Mouse (Mus musculus): Measurements from ENCODE around the gene Apom. TPM values are rescaled to one million over a fixed set of nuclear protein-coding genes. Genes with fewer than 3 reads are reported as not detected.

Gene Apom
- polyA plus RNA-seq, 1 experiment from 2014 or later, result 0.56 TPM

DNA sequence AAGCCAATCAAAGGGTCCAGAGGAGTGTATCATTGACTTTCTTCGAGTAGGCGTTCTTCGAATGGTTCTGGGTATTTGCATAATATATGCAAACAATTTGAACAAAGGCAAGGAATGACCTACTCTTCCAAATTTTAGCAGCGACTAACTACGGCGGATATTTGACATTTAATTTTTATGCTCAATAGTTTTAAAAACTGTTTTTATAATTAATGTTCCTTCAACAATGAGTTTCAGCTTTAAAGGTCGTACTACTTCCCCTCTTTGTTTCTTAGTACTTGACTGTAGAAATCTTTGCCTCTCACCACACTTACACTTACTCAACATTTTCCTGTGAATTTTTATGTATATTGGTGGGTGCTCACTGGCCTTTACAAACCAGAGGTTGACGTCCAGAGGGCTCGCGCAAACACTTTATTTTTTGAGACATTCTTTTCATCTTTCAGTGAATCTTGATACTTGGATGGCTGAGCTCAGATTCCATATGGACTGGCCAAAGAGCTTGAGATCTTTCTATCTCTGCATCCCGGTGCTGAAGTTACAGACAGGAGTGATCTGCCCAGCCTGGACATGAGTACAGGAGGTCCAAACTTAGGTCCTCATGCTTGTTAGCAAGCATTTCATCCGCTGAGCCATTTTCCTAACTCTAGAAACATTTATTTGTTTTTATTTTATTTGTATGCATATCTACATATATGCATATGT lies 33.8 kb upstream of the Apom start:
- no peak for ATAC-seq (replicated peaks)
- WGBS, result 21% methylated on average over 12 of the region's 12 CpGs
- Histone ChIP-seq H3K4me2 (peak overlapping the region; percentile 52), H3K4me1 (peaks cover 40% of the 10 kb centered on the region), H3K27ac (peak overlapping the region; percentile 98), H3K9ac (peak overlapping the region; percentile 48), H3K4me3 (peak overlapping the region; percentile 97), H3K27me3 (replicated peaks) (no peaks in the 10 kb centered on the region), H3K36me3 (replicated peaks) (peaks cover 14% of the 10 kb centered on the region), H3K9me3 (no peaks in the 10 kb centered on the region)

DNA sequence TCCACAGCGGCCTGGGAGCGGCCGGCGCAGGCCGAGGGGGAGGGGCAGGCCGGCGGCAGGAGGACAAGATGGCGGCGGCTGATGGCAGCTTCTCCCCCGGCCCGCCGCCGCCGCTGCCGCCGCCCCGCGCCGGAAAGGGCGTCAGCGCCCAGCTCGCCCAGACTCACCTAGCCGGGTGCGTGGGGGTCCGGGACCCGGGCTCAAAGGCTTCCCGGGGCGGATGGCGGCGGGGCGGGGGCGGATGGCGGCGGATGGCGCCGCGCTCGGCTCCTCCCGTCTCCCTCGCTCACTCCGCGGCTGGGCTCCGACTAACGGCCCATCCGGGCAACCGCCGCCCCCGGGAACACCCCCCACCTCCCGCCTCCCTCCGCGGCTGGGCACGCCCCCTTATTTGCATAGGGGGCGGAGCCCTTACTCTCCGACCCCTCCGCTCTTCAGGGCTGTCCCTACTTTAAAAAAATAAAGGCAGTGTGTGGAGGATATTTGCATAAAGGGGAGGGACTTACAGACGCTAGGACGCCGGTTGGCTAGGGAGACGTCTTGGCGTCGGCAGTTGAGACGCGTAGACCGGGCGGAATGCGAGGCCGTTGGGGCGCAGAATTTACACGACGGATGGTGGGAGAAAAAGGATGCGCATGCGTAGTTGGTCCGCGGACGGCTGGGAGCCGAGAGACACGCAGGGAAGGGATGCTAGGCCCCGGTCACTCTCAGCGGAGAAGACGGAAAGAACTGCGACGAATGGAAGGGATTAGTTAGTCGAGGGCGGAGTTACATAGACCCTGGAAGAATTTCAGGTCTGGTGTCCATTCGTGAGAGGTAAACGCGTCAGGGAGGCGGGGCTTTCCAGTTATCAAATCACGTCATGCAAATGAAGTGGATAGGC lies 33.0 kb upstream of the Apom start, which contains the start of gene Prrc2a:
Gene Prrc2a (minus strand): TSS at position 330 of the 883 bp plus-strand sequence.
- H3K4me3 ChIP-seq, result peak within 1 kb of the TSS; percentile 97
- H3K27ac ChIP-seq, result peak within 1 kb of the TSS; percentile 98
- peak; percentile 94 for ATAC-seq (replicated peaks)
- peaks cover 20% of the 10 kb centered on the region for H3K36me3 ChIP-seq (replicated peaks)
- H3K4me2 ChIP-seq, result peak within 1 kb of the TSS; percentile 89
- H3K9ac ChIP-seq, result peak within 1 kb of the TSS; percentile 100
- no peaks in the 10 kb centered on the region for H3K27me3 ChIP-seq (replicated peaks)
- under 1% methylated on average over 74 of the region's 89 CpGs for WGBS
- H3K9me3 ChIP-seq, result no peaks in the 10 kb centered on the region
- peaks cover 40% of the 10 kb centered on the region for H3K4me1 ChIP-seq

DNA sequence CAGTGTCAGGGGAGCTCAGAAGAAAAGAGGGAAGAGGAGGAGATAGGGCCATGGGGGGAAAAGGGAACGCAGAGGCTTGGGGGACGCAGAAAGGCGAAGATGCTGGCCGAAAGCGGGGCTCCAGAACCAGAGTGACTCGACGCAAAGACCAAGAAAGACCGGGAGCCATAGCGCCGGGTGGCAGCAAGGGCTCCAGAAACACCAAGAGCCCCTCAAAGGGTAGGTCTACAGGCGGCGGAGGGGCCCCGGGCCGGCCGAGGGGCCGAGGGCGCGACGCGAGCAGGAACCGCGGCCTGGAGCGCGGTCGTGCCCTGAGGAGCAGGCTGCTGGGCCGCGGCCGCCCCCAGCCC lies 32.3 kb upstream of the Apom start:
- no peaks in the 10 kb centered on the region for H3K9me3 ChIP-seq
- ATAC-seq (replicated peaks), result no peak
- peaks cover 40% of the 10 kb centered on the region for H3K4me1 ChIP-seq
- peak overlapping the region; percentile 97 for H3K4me3 ChIP-seq
- peaks cover 26% of the 10 kb centered on the region for H3K36me3 ChIP-seq (replicated peaks)
- peak overlapping the region; percentile 100 for H3K9ac ChIP-seq
- peak overlapping the region; percentile 89 for H3K4me2 ChIP-seq
- peak overlapping the region; percentile 98 for H3K27ac ChIP-seq
- no peaks in the 10 kb centered on the region for H3K27me3 ChIP-seq (replicated peaks)
- 0% methylated on average over 24 of the region's 28 CpGs for whole genome bisulfite sequencing

DNA sequence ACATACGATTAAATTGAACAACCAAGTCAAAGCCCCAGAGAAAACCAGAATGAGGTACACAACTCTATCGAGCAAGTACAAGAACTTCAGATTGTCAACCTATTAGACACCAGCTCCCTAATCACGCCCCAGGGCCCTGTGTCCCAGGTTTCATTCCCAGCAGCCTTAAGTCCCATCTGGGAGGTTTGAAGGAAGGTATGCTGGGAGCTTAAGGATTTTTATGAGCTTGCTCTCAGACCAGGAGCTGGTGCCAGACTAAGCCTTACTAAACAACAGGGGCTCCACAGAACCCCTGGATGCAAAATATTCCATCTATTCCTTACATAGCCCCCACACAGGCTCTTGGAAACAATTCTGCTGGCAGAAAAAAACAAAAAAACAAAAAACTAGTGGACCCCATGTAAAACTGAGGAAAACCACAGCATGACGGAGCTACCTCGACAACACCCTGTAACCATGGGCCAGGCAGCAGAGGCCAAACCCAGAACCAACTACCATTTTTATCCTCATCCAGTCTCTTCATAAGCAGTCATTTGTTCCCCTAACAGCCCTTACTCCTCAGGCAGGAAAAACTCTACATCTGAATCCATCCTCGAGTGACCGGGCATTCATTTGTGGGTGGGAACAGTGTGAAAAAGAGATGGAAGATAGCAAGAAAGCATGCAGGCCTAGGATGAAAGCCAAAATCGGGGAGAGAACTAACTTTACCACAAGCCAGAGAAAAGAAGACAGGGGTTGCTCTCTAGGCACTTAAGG lies 31.7 kb upstream of the Apom start:
- peak overlapping the region; percentile 89 for H3K4me2 ChIP-seq
- WGBS, result 10% methylated on average over 8 of the region's 8 CpGs
- H3K4me1 ChIP-seq, result peaks cover 40% of the 10 kb centered on the region
- no peaks in the 10 kb centered on the region for H3K27me3 ChIP-seq (replicated peaks)
- no peak for ATAC-seq (replicated peaks)
- peak overlapping the region; percentile 97 for H3K4me3 ChIP-seq
- H3K27ac ChIP-seq, result peak overlapping the region; percentile 98
- peaks cover 33% of the 10 kb centered on the region for H3K36me3 ChIP-seq (replicated peaks)
- no peaks in the 10 kb centered on the region for H3K9me3 ChIP-seq
- peak overlapping the region; percentile 100 for H3K9ac ChIP-seq

DNA sequence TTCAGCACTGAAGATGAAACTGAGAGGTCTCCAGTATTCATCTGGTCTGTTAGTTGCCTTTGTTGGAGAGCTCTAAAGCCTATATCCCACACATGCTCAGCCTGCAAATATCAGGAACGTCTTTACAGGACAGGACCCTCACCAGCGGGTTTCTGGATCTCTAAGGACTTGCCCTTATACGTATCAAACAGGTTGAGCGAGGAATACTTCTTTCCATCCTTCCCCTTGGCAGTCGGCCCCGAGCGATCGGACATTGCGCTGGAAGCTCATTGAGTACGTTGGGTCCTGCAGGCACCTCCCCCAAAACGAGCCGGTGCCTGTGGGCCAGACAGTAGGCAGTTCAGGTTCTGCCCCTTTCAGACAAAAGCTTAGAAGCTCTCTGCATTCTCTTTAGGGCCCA lies 30.9 kb upstream of the Apom start:
- H3K9me3 ChIP-seq, result no peaks in the 10 kb centered on the region
- H3K4me2 ChIP-seq, result peak overlapping the region; percentile 89
- no peak for ATAC-seq (replicated peaks)
- no peaks in the 10 kb centered on the region for H3K27me3 ChIP-seq (replicated peaks)
- H3K4me3 ChIP-seq, result peak overlapping the region; percentile 97
- WGBS, result 36% methylated on average over 12 of the region's 12 CpGs
- H3K36me3 ChIP-seq (replicated peaks), result peaks cover 41% of the 10 kb centered on the region
- H3K9ac ChIP-seq, result peak overlapping the region; percentile 100
- peaks cover 40% of the 10 kb centered on the region for H3K4me1 ChIP-seq
- peak overlapping the region; percentile 98; the same call in 1 of the 2 replicates for H3K27ac ChIP-seq

DNA sequence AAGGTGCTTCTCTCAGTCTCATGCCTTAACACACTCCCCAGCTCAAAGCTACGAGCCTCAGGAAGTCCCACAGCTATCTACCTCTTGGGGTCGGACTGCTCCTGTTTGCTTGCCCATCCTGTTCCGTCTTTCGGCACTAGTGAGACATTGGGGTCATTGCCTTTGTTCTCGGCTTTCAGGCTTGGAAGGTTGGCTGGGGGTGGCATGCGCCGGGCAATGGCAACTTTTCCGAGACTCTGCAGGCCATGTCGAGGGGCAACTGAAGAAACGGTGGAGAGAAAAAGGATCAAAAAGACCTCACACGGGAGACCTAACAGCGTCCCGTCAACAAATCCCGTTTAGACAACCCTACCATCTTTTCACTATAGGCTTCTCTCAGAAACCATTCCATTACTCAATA lies 30.3 kb upstream of the Apom start:
- Histone ChIP-seq H3K9me3 (no peaks in the 10 kb centered on the region), H3K27ac (no peak overlapping the region), H3K9ac (peak overlapping the region; percentile 100; the same call in 1 of the 2 replicates), H3K27me3 (replicated peaks) (no peaks in the 10 kb centered on the region), H3K4me3 (peak overlapping the region; percentile 97), H3K36me3 (replicated peaks) (peaks cover 47% of the 10 kb centered on the region), H3K4me1 (peaks cover 40% of the 10 kb centered on the region), H3K4me2 (peak overlapping the region; percentile 89)
- no peak for ATAC-seq (replicated peaks)
- WGBS, result 64% methylated on average over 14 of the region's 14 CpGs

DNA sequence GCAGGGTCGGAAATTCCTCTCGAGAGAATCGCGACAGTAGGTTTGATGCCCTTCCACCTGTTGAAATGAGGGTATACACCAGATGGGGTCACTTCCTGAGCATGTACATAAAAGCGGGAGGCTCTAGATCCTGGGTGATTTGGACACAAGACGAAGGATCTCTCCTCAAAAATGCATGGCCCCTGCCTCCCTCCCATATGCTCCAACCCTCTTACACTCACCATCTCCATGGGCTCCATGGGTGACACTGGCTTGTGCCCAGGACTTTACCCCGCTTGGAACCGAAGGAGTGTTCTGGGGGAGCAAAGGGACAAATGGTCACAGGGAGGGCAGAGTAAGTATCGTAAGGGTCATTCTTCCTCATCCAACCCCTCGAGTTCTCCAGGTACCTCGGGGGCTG lies 29.6 kb upstream of the Apom start:
- 86% methylated on average over 11 of the region's 11 CpGs for WGBS
- no peak for ATAC-seq (replicated peaks)

DNA sequence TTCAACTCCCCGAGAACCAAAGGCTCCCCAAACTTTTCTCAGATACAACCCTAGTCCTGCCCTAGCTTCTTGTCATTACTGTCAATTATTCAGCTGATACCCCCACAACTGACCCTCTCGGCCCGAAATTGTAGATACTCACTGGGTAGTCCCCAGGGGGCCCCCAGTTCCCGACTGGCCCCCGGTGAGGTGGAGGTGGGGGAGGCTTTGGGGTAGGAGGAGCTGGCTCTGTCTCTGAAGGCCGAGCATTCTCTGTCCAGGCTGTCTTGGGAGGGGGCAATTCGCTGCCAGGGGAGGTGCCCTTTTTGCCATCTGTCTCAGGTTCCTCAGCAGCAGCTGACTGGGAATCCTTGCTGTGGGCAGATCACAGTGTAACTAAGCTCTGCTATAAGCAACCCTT lies 27.8 kb upstream of the Apom start:
- Histone ChIP-seq H3K36me3 (replicated peaks) (peaks cover 72% of the 10 kb centered on the region), H3K4me2 (no peak overlapping the region), H3K27ac (no peak overlapping the region), H3K9ac (no peak overlapping the region), H3K4me3 (no peak overlapping the region), H3K4me1 (peaks cover 26% of the 10 kb centered on the region), H3K9me3 (no peaks in the 10 kb centered on the region), H3K27me3 (replicated peaks) (no peaks in the 10 kb centered on the region)
- 84% methylated on average over 7 of the region's 7 CpGs for WGBS
- no peak for ATAC-seq (replicated peaks)

More for the DNA sequence above, 29.6 kb upstream of the Apom start:
- Histone ChIP-seq H3K4me1 (peaks cover 34% of the 10 kb centered on the region), H3K27ac (no peak overlapping the region), H3K36me3 (replicated peaks) (peaks cover 54% of the 10 kb centered on the region), H3K9ac (no peak overlapping the region), H3K4me3 (no peak overlapping the region), H3K4me2 (0 out of 2 replicates have a peak overlapping the region, but pooled peaks have one; percentile 89), H3K27me3 (replicated peaks) (no peaks in the 10 kb centered on the region), H3K9me3 (no peaks in the 10 kb centered on the region)

DNA sequence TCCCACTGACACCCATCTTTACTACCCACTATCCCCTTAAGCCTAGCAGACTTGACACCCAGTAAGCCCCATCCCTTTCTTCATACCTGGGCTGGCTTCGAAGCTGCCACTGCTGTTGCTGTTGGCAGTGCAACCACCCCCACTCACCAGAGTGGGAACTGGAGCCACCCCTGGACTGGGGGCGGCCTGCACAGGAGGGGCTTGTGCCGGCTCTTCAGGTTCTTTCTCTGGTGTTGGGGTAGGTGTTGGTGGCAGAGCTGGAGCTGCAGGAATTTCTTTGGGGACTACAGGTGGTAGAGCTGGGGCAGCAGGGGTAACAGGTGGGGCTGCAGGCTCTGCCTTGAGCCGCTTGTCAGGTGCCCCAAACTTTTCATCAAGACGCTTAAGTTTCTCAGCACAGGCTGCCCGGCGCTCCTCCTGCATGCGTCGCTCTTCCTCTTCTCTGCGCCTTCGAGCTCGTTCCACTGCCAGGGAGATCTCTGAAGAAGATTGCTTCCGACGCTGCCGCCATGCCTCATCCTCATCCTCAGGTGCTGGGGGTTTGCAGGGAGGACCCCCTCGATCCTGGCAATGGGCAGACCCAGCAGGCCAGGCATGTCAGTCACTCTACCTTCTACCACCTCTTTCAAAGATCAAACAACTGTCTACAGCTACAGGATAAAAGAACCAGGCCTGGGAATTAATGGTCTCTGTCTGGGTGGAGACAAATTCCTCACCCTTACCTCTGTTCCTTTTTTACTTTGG lies 27.2 kb upstream of the Apom start:
- no peak for ATAC-seq (replicated peaks)
- WGBS, result 96% methylated on average over 16 of the region's 16 CpGs
- H3K4me2 ChIP-seq, result no peak overlapping the region
- H3K4me1 ChIP-seq, result peaks cover 26% of the 10 kb centered on the region
- H3K4me3 ChIP-seq, result no peak overlapping the region
- H3K27ac ChIP-seq, result no peak overlapping the region
- H3K27me3 ChIP-seq (replicated peaks), result no peaks in the 10 kb centered on the region
- no peaks in the 10 kb centered on the region for H3K9me3 ChIP-seq
- H3K9ac ChIP-seq, result no peak overlapping the region
- H3K36me3 ChIP-seq (replicated peaks), result peaks cover 78% of the 10 kb centered on the region

DNA sequence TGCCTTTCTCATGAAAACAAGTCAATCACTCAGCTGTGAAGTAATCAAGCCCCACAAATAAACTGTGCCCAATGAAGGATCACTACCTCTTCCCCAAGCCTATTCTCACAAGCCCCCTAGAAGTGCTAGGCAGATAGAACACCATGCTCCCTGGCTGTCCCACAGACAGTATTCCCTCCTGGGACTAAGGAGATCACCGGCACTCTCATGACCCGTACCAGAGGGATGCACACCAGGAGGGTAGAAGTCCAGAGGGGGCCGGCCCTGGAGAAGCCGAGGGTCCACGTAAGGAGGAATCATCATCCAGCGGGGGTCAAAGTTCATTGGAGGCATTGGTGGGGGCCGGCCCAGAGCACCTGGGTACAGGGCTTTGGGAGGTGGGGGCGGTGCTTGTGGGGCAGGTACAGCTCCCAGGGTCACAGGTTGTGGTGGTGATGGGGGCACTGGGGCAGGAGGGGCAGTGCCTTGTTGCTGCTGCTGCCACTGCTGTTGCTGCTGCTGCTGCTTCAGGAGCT lies 25.9 kb upstream of the Apom start:
- Histone ChIP-seq H3K4me2 (no peak overlapping the region), H3K4me3 (no peak overlapping the region), H3K27me3 (replicated peaks) (no peaks in the 10 kb centered on the region), H3K9me3 (no peaks in the 10 kb centered on the region), H3K36me3 (replicated peaks) (peaks cover 91% of the 10 kb centered on the region), H3K27ac (no peak overlapping the region), H3K4me1 (peaks cover 17% of the 10 kb centered on the region), H3K9ac (no peak overlapping the region)
- 95% methylated on average over 8 of the region's 8 CpGs for whole genome bisulfite sequencing
- ATAC-seq (replicated peaks), result no peak

DNA sequence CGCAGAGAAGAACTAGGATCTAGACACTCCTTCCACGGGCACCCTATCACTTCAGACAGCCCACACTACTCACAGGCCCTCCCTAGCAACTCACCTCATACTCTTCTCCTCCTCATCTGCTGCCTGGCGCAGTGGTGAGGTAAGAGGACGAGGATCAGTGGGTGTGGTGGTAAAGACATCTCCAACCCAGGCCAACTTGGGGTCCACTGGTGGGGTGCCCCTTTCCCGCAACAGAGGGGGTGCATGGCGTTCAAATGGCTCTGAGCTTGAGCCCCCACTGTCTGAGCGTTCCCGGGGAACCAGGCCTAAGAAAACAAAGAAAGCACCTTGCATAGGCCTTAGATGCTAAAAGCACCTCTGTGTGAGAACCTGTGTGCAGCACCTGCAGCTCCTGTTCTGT lies 25.4 kb upstream of the Apom start:
- H3K36me3 ChIP-seq (replicated peaks), result peaks cover 95% of the 10 kb centered on the region
- no peak overlapping the region for H3K4me2 ChIP-seq
- no peak overlapping the region for H3K4me3 ChIP-seq
- peaks cover 12% of the 10 kb centered on the region for H3K4me1 ChIP-seq
- ATAC-seq (replicated peaks), result no peak
- no peak overlapping the region for H3K9ac ChIP-seq
- H3K27ac ChIP-seq, result no peak overlapping the region
- no peaks in the 10 kb centered on the region for H3K9me3 ChIP-seq
- 94% methylated on average over 8 of the region's 8 CpGs for WGBS
- H3K27me3 ChIP-seq (replicated peaks), result no peaks in the 10 kb centered on the region
